Mouse (Mus musculus) bone marrow macrophage, adult 2 months (primary cell): ENCODE measurements around the gene Gm4450.
"Not testable (repeated sequence)": the region's sequence is repeated elsewhere in the genome, so short reads cannot be mapped to it uniquely, and the experiment has no call there.

Experiments used
- CTCF ChIP-seq: IDR thresholded peaks from 2 replicates; pipeline ENCODE4 v1.5.1; 2012; ENCODE audit warnings: low read depth, mild to moderate bottlenecking, low read length, moderate library complexity
- POLR2A ChIP-seq: IDR thresholded peaks from 2 replicates; pipeline ENCODE4 v1.6.1; 2012; ENCODE audit warnings: mild to moderate bottlenecking, low read depth, low read length, borderline replicate concordance

DNA sequence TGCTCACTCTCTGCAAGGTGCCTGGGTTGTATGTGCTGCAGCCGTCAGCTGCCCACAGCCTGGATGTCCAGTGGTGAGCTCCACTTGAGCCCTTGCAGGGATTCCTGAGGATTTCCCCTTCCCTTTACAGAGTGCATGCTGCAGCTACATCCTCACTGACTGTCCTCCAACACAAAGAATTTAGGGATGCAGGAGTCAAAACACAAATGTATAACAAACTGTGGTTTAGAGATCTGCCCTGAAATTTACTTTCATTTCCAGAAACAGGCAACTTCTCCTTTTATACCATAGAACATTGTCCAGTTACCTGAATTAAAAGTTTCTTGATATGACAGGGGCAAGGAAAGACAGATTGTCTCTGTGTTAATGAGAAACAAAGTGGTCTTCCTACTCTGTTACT is 13.0 kb downstream of the Gm4450 start:
- not testable (repeated sequence) for TF ChIP-seq POLR2A, CTCF
